25 mouse cellular contexts compared by ENCODE assay signal in genomic region chr9:60117831-60118230, GRCm38 (mm10).
"Had no signal": no experiment of that assay in that cellular context is flagged by ENCODE, and none has a peak within 500 bp of the region (broad histone marks: within the 10 kb centered on the region; RNA-seq: fewer than 3 reads in every experiment).

No protein-coding gene starts in this region.

- H3K36me3 ChIP-seq: heart, embryonic 13.5 days; heart, embryonic 15.5 days; hindbrain, embryonic 13.5 days; hindbrain, embryonic 15.5 days; kidney, embryonic 15.5 days; limb, embryonic 10.5 days; limb, embryonic 12.5 days had no signal

- H3K27ac ChIP-seq: heart, adult 2 months; heart, embryonic 13.5 days; heart, embryonic 15.5 days; hindbrain, embryonic 13.5 days; hindbrain, embryonic 15.5 days; hindbrain, postnatal 0 days; kidney, embryonic 15.5 days; kidney, postnatal 0 days; left cerebral cortex, adult 2 months; limb, embryonic 12.5 days had no signal

- H3K4me2 ChIP-seq: heart, embryonic 11.5 days; heart, embryonic 13.5 days; heart, embryonic 15.5 days; hindbrain, embryonic 13.5 days; hindbrain, embryonic 15.5 days; kidney, embryonic 15.5 days; limb, embryonic 12.5 days had no signal

- H3K27me3 ChIP-seq: heart, embryonic 13.5 days; heart, embryonic 15.5 days; hindbrain, embryonic 13.5 days; hindbrain, embryonic 15.5 days; kidney, embryonic 15.5 days; limb, embryonic 12.5 days had no signal

- H3K4me1 ChIP-seq: heart, embryonic 15.5 days had no signal

- H3K9me3 ChIP-seq: heart, embryonic 13.5 days; heart, embryonic 15.5 days; hindbrain, embryonic 13.5 days; hindbrain, embryonic 15.5 days; kidney, embryonic 15.5 days; limb, embryonic 10.5 days; limb, embryonic 12.5 days had no signal

- H3K4me3 ChIP-seq: heart, adult 2 months; heart, embryonic 13.5 days; heart, embryonic 15.5 days; hindbrain, embryonic 13.5 days; hindbrain, embryonic 15.5 days; kidney, embryonic 15.5 days; left cerebral cortex, adult 2 months; limb, embryonic 10.5 days; limb, embryonic 12.5 days had no signal

- H3K9ac ChIP-seq: forebrain, postnatal 0 days; heart, embryonic 13.5 days; heart, embryonic 15.5 days; hindbrain, embryonic 13.5 days; hindbrain, embryonic 15.5 days; kidney, embryonic 15.5 days; limb, embryonic 12.5 days had no signal

- DNase-seq: forebrain, postnatal 0 days; gastrocnemius, postnatal 14 days; gastrocnemius, postnatal 36 days; heart, adult 11 months; heart, adult 2 months; heart, postnatal 14 days; heart, postnatal 36 days; kidney, adult 11 months; kidney, adult 2 months; kidney, adult 9 months; kidney, postnatal 14 days; kidney, postnatal 36 days; layer of hippocampus, adult 9-11 months had no signal

- ATAC-seq: forebrain, postnatal 0 days; hindbrain, postnatal 0 days; intestine, embryonic 16.5 days had no signal
